Mouse (Mus musculus): ENCODE measurements around the gene Lrpprc. TPM values are rescaled to one million over a fixed set of nuclear protein-coding genes. Genes with fewer than 3 reads are reported as not detected.

Lrpprc gene
- polyA plus RNA-seq, 1 experiment = 40.3 TPM

DNA sequence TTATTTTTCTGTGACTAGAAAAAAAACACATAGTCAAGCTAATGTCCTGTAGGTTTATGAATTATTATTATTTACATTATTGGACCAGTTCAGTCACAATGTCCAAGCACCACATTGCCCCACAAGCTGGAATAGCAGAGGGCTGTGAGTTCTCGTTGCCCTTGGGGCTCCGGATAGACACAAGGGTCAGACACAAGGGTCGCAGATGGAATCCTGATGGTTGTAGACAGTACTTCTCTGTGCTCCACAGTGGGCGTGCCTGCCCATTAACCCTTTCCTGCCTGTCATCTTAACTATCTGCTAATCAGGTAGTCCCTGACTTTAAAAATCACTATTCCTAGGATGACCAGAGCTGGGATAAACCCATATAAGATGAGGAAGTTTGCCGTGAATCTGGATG is 132.4 kb downstream of the Lrpprc start:
- no peak for DNase-seq
- TF ChIP-seq CTCF (IDR thresholded peaks at IDR 0.05; ENCODE audit: borderline replicate concordance, insufficient read depth, low read depth, low read length) (no peak), POLR2A (IDR thresholded peaks at IDR 0.05; ENCODE audit: borderline replicate concordance, insufficient read depth, low read length) (no peak)
- Histone ChIP-seq H3K27me3 (ENCODE audit: control insufficient read depth, insufficient read depth, low read length) (no peaks in the 10 kb centered on the region), H3K4me3 (replicated peaks; ENCODE audit: insufficient read depth, low read depth, low read length) (no peak overlapping the region), H3K27ac (ENCODE audit: insufficient read depth, low read length) (no peak overlapping the region), H3K4me1 (ENCODE audit: control insufficient read depth, insufficient read depth, low read length) (no peaks in the 10 kb centered on the region)
- WGBS = 36% methylated on average over 5 of the region's 5 CpGs

DNA sequence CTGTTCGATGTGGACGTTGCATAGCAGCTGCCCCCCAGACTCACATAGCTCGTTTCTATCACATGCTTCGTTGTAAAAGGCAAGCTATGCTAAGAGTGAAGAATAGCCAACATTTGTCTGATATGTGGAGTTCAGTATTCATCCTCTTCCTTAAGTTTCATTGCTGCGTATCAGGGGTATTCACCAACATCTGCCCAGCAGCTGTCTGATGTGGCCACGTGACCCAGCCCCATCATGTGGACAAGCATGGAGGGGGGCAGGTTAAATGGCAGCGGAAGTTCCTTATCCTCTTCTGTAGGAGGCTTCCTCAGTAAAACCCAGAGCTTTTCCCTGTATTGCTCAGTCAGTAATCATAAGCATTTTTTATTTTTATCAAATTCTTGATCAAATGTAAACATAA is 132.8 kb downstream of the Lrpprc start:
- Histone ChIP-seq H3K27me3 (ENCODE audit: control insufficient read depth, insufficient read depth, low read length) (no peaks in the 10 kb centered on the region), H3K27ac (ENCODE audit: insufficient read depth, low read length) (no peak overlapping the region), H3K4me1 (ENCODE audit: control insufficient read depth, insufficient read depth, low read length) (no peaks in the 10 kb centered on the region), H3K4me3 (replicated peaks; ENCODE audit: insufficient read depth, low read depth, low read length) (no peak overlapping the region)
- TF ChIP-seq CTCF (IDR thresholded peaks at IDR 0.05; ENCODE audit: borderline replicate concordance, insufficient read depth, low read depth, low read length) = no peak
- no peak for TF ChIP-seq POLR2A (IDR thresholded peaks at IDR 0.05; ENCODE audit: borderline replicate concordance, insufficient read depth, low read length)
- no peak for DNase-seq
- WGBS = 70% methylated on average over 7 of the region's 7 CpGs

- no peaks in the 10 kb centered on the region for H3K4me1 ChIP-seq (ENCODE audit: control insufficient read depth, insufficient read depth, low read length)
- 46% methylated on average over 3 of the region's 3 CpGs for WGBS
- no peak overlapping the region for H3K27ac ChIP-seq (ENCODE audit: insufficient read depth, low read length)
- DNase-seq = no peak
- TF ChIP-seq CTCF (IDR thresholded peaks at IDR 0.05; ENCODE audit: borderline replicate concordance, insufficient read depth, low read depth, low read length) = no peak
- no peak for TF ChIP-seq POLR2A (IDR thresholded peaks at IDR 0.05; ENCODE audit: borderline replicate concordance, insufficient read depth, low read length)
- H3K27me3 ChIP-seq (ENCODE audit: control insufficient read depth, insufficient read depth, low read length) = no peaks in the 10 kb centered on the region
- no peak overlapping the region for H3K4me3 ChIP-seq (replicated peaks; ENCODE audit: insufficient read depth, low read depth, low read length)
These were observed 133.2 kb downstream of the Lrpprc start for GRCm38 (mm10) chr17:84657422-84657732.

GRCm38 (mm10) chr17:84656653-84657421 is 133.8 kb downstream of the Lrpprc start:
- DNase-seq = no peak
- Histone ChIP-seq H3K4me3 (replicated peaks; ENCODE audit: insufficient read depth, low read depth, low read length) (no peak overlapping the region), H3K27me3 (ENCODE audit: control insufficient read depth, insufficient read depth, low read length) (no peaks in the 10 kb centered on the region), H3K4me1 (ENCODE audit: control insufficient read depth, insufficient read depth, low read length) (no peaks in the 10 kb centered on the region), H3K27ac (ENCODE audit: insufficient read depth, low read length) (no peak overlapping the region)
- TF ChIP-seq POLR2A (IDR thresholded peaks at IDR 0.05; ENCODE audit: borderline replicate concordance, insufficient read depth, low read length) = no peak
- TF ChIP-seq CTCF (IDR thresholded peaks at IDR 0.05; ENCODE audit: borderline replicate concordance, insufficient read depth, low read depth, low read length) = no peak
- 68% methylated on average over 19 of the region's 19 CpGs for WGBS

DNA sequence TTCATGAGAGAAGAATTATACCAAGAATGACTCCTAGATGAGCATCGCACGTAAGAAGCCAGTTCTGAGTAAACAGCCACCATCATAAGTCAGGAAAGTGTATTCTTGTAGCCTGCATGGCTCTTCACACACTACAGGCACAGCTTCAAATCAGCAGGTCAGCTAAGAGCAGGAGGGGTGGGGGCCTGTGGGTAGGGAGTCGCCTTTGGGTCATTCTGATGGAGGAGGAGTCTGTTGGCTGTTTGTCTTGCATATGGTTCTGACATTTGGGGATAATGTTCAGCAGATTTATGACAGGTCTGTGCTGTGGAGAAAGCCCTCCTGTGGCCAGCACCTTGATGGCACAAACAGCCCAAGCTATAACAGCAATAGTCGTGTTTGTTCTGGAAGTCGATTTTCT is 134.4 kb downstream of the Lrpprc start:
- no peak overlapping the region for H3K4me3 ChIP-seq (replicated peaks; ENCODE audit: insufficient read depth, low read depth, low read length)
- H3K27me3 ChIP-seq (ENCODE audit: control insufficient read depth, insufficient read depth, low read length) = no peaks in the 10 kb centered on the region
- no peak for TF ChIP-seq POLR2A (IDR thresholded peaks at IDR 0.05; ENCODE audit: borderline replicate concordance, insufficient read depth, low read length)
- no peak for TF ChIP-seq CTCF (IDR thresholded peaks at IDR 0.05; ENCODE audit: borderline replicate concordance, insufficient read depth, low read depth, low read length)
- no peak for DNase-seq
- no peaks in the 10 kb centered on the region for H3K4me1 ChIP-seq (ENCODE audit: control insufficient read depth, insufficient read depth, low read length)
- no peak overlapping the region for H3K27ac ChIP-seq (ENCODE audit: insufficient read depth, low read length)
- 65% methylated on average over 5 of the region's 5 CpGs for WGBS

Other genes with a start within 250 kb of the Lrpprc start
- 15.3 and 17.6 TPM in 2 replicates for gene Dync2li1, start 164.3 kb downstream of the Lrpprc start, polyA plus RNA-seq (2012; rRNA removed)
- not detected in 2 replicates for gene Abcg8, start 114.5 kb downstream of the Lrpprc start, polyA plus RNA-seq (2012; rRNA removed)
- gene Abcg5, start 107.8 kb downstream of the Lrpprc start, polyA plus RNA-seq (2012; rRNA removed) = 0.10 and 0.17 TPM in 2 replicates
- gene Ppm1b, start 166.0 kb upstream of the Lrpprc start, polyA plus RNA-seq (2012; rRNA removed) = 138 and 142 TPM in 2 replicates
- 0.33 and 0.54 TPM in 2 replicates for gene Slc3a1, start 237.6 kb upstream of the Lrpprc start, polyA plus RNA-seq (2012; rRNA removed)

Measured in cerebellum, adult 2 months (tissue).